Mouse (Mus musculus): ENCODE data around the gene Snrpd3. TPM values are rescaled to one million over a fixed set of nuclear protein-coding genes. Genes with fewer than 3 reads are reported as not detected.

Gene Snrpd3
- total RNA-seq, 2 experiments from 2014 or later, result 81.9 to 98.1 TPM

- DNase-seq, result no peak
Measured at GRCm38 (mm10) chr10:75534934-75535333, 17.6 kb downstream of the Snrpd3 start.

GRCm38 (mm10) chr10:75535423-75535822, 18.1 kb downstream of the Snrpd3 start:
- DNase-seq, result no peak

GRCm38 (mm10) chr10:75536123-75536522, 18.8 kb downstream of the Snrpd3 start:
- no peak for DNase-seq

GRCm38 (mm10) chr10:75547901-75548300, 30.6 kb downstream of the Snrpd3 start:
- DNase-seq, result no peak

GRCm38 (mm10) chr10:75548486-75548885, 31.1 kb downstream of the Snrpd3 start:
- no peak for DNase-seq

- DNase-seq, result no peak
Measured at GRCm38 (mm10) chr10:75549886-75550285, 32.5 kb downstream of the Snrpd3 start.

GRCm38 (mm10) chr10:75551175-75551574, 33.8 kb downstream of the Snrpd3 start:
- no peak for DNase-seq

GRCm38 (mm10) chr10:75552106-75552505, 34.8 kb downstream of the Snrpd3 start:
- no peak for DNase-seq

GRCm38 (mm10) chr10:75552701-75553450, 35.5 kb downstream of the Snrpd3 start:
- DNase-seq, result no peak

- no peak for DNase-seq
Measured at GRCm38 (mm10) chr10:75554090-75554489, 36.7 kb downstream of the Snrpd3 start.

- DNase-seq, result no peak
Measured at GRCm38 (mm10) chr10:75555557-75555956, 38.2 kb downstream of the Snrpd3 start.

- peak in 1 of 2 experiments; percentile 23 for DNase-seq
Measured at GRCm38 (mm10) chr10:75556026-75556425, 38.7 kb downstream of the Snrpd3 start.

GRCm38 (mm10) chr10:75558515-75558914, 41.2 kb downstream of the Snrpd3 start:
- DNase-seq, result no peak

- DNase-seq, result no peak
Measured at GRCm38 (mm10) chr10:75559041-75559675, 41.8 kb downstream of the Snrpd3 start.

- DNase-seq, result peak; percentile 75 to 77
Measured at GRCm38 (mm10) chr10:75559676-75560548, 42.6 kb downstream of the Snrpd3 start, which contains the start of gene Lrrc75b. Gene Lrrc75b, minus strand, starts transcription at chr10:75560330.

- no peak for DNase-seq
Measured at GRCm38 (mm10) chr10:75560549-75560899, 43.2 kb downstream of the Snrpd3 start.

- no peak for DNase-seq
Measured at GRCm38 (mm10) chr10:75561071-75561654, 43.8 kb downstream of the Snrpd3 start, which contains the start of gene Ggt1. Gene Ggt1, plus strand, starts transcription at chr10:75561604.

- DNase-seq, result no peak
Measured at GRCm38 (mm10) chr10:75562596-75562995, 45.2 kb downstream of the Snrpd3 start.

GRCm38 (mm10) chr10:75564687-75565265, 47.4 kb downstream of the Snrpd3 start:
- DNase-seq, result no peak

GRCm38 (mm10) chr10:75565436-75565835, 48.1 kb downstream of the Snrpd3 start:
- no peak for DNase-seq

- no peak for DNase-seq
Measured at GRCm38 (mm10) chr10:75565906-75566305, 48.6 kb downstream of the Snrpd3 start.

GRCm38 (mm10) chr10:75566321-75566720, 49.0 kb downstream of the Snrpd3 start:
- DNase-seq, result no peak
